Mouse (Mus musculus) heart, postnatal 14 days (tissue): ENCODE results near the gene Lrp6. TPM values are rescaled to one million over a fixed set of nuclear protein-coding genes. Genes with fewer than 3 reads are reported as not detected.

ENCODE experiments used
- DNase-seq, 2 experiments: peaks; one replicate each; pipeline ENCODE4 v3.0.0; 2021 to 2022
- intact Hi-C: fragments of 180-260 bp; cut with DNase I; formaldehyde crosslinking; loops from one replicate; pipeline ENCODE4 v1.15.1; 2025
- total RNA-seq, 2 experiments: library from RNA; stranded (reverse); gene quantifications; 2 replicates each; pipeline ENCODE4 v1.2.3; 2021

Gene Lrp6
- total RNA-seq, 2 experiments from 2014 or later: 56.1 to 62.8 TPM

- intact Hi-C loops: no loop called here
- DNase-seq: no peak
Observed at GRCm38 (mm10) chr6:134537461-134538117, 29.2 kb downstream of the Lrp6 start.

GRCm38 (mm10) chr6:134535169-134535568 is 31.6 kb downstream of the Lrp6 start:
- DNase-seq: no peak
- intact Hi-C loops: no loop called here

- no peak for DNase-seq
- intact Hi-C loops: no loop called here
Observed at GRCm38 (mm10) chr6:134533021-134533420, 33.7 kb downstream of the Lrp6 start.

- no peak for DNase-seq
- intact Hi-C loops: no loop called here
Observed at GRCm38 (mm10) chr6:134531950-134532349, 34.8 kb downstream of the Lrp6 start.

GRCm38 (mm10) chr6:134529340-134529739 is 37.4 kb downstream of the Lrp6 start:
- intact Hi-C loops: loop anchor here (5.0 kb wide), 1 partner anchor 38 kb away; the partner anchor contains the start of gene Lrp6
- no peak for DNase-seq

- intact Hi-C loops: loop anchor here (5.0 kb wide), 1 partner anchor 39 kb away; the partner anchor contains the start of gene Lrp6
- DNase-seq: no peak
Observed at GRCm38 (mm10) chr6:134528396-134528795, 38.4 kb downstream of the Lrp6 start.

- intact Hi-C loops: loop anchor here (5.0 kb wide), 1 partner anchor 40 kb away; the partner anchor contains the start of gene Lrp6
- no peak for DNase-seq
Observed at GRCm38 (mm10) chr6:134527596-134528128, 39.1 kb downstream of the Lrp6 start.

GRCm38 (mm10) chr6:134526821-134527595 is 39.8 kb downstream of the Lrp6 start:
- no peak for DNase-seq
- intact Hi-C loops: loop anchor here (5.0 kb wide), 1 partner anchor 40 kb away; the partner anchor contains the start of gene Lrp6

- intact Hi-C loops: loop anchor here (5.0 kb wide), 1 partner anchor 41 kb away; the partner anchor contains the start of gene Lrp6
- DNase-seq: no peak
Observed at GRCm38 (mm10) chr6:134526275-134526674, 40.5 kb downstream of the Lrp6 start.

- DNase-seq: no peak
- intact Hi-C loops: no loop called here
Observed at GRCm38 (mm10) chr6:134521411-134521810, 45.4 kb downstream of the Lrp6 start.

GRCm38 (mm10) chr6:134520821-134521220 is 45.9 kb downstream of the Lrp6 start:
- DNase-seq: no peak
- intact Hi-C loops: no loop called here

GRCm38 (mm10) chr6:134518450-134518849 is 48.3 kb downstream of the Lrp6 start:
- DNase-seq: no peak
- intact Hi-C loops: no loop called here

- DNase-seq: no peak
- intact Hi-C loops: no loop called here
Observed at GRCm38 (mm10) chr6:134517141-134517540, 49.6 kb downstream of the Lrp6 start.

GRCm38 (mm10) chr6:134515416-134515815 is 51.3 kb downstream of the Lrp6 start:
- intact Hi-C loops: no loop called here
- no peak for DNase-seq

GRCm38 (mm10) chr6:134513896-134514510 is 52.8 kb downstream of the Lrp6 start:
- no peak for DNase-seq
- intact Hi-C loops: no loop called here

GRCm38 (mm10) chr6:134513011-134513410 is 53.8 kb downstream of the Lrp6 start:
- no peak for DNase-seq
- intact Hi-C loops: no loop called here

GRCm38 (mm10) chr6:134512478-134512877 is 54.3 kb downstream of the Lrp6 start:
- DNase-seq: no peak
- intact Hi-C loops: no loop called here

GRCm38 (mm10) chr6:134511118-134511517 is 55.6 kb downstream of the Lrp6 start:
- DNase-seq: no peak
- intact Hi-C loops: no loop called here

- intact Hi-C loops: no loop called here
Observed at GRCm38 (mm10) chr6:134510280-134510679, 56.5 kb downstream of the Lrp6 start.

GRCm38 (mm10) chr6:134509731-134510226 is 57.0 kb downstream of the Lrp6 start:
- intact Hi-C loops: no loop called here
- no peak for DNase-seq

More at GRCm38 (mm10) chr6:134510280-134510679, 56.5 kb downstream of the Lrp6 start:
- DNase-seq: no peak

GRCm38 (mm10) chr6:134504866-134505265 is 61.9 kb downstream of the Lrp6 start:
- intact Hi-C loops: no loop called here
- peak in 1 of 2 experiments; percentile 16 for DNase-seq
